Mouse (Mus musculus) liver, embryonic 14.5 days (tissue): ENCODE data around the gene Rcan1. TPM values are rescaled to one million over a fixed set of nuclear protein-coding genes. Genes with fewer than 3 reads are reported as not detected.
A peak's percentile ranks its signal among the peaks of the same experiment; 100 is the strongest.

Source experiments
- ATAC-seq: fragments of 200-750 bp; cut with Nextera tagmentation; 2 replicates; pipeline ENCODE4 v1.8.0; 2017; ENCODE audit warnings: moderate number of reproducible peaks, mild to moderate bottlenecking, moderate library complexity; ENCODE audit not compliant: insufficient read depth
- DNase-seq, 3 experiments: peaks; one replicate each; pipeline ENCODE4 v3.0.0-alpha.2; 2012 to 2013; ENCODE audit warnings: low read depth in 3 of 3, low spot score in 3 of 3
- H3K27ac ChIP-seq: fragments of 300-500 bp; sonication (generic); 2 replicates; pipeline ENCODE4 v1.5.1; 2014; ENCODE audit warnings: moderate library complexity, mild to moderate bottlenecking, control low read depth, inconsistent platforms
- H3K27me3 ChIP-seq: fragments of 300-500 bp; sonication (generic); 2 replicates; pipeline ENCODE4 v1.6.1; 2014; ENCODE audit warnings: mild to moderate bottlenecking, low read length, moderate library complexity; ENCODE audit not compliant: control insufficient read depth, insufficient read depth
- H3K36me3 ChIP-seq: fragments of 300-500 bp; sonication (generic); replicated peaks from 2 replicates; pipeline ENCODE4 v1.6.1; 2014; ENCODE audit warnings: low read depth; ENCODE audit not compliant: control insufficient read depth, insufficient read depth
- H3K4me1 ChIP-seq, 2 experiments: fragments of 200-500 bp in 1 of 2; fragments of 300-500 bp in 1 of 2; sonication (generic) in 1 of 2; replicated peaks; 2 replicates each; pipeline ENCODE4 v1.6.1; 2012 to 2014; ENCODE audit warnings: antibody characterized with exemption in 1 of 2, inconsistent platforms in 1 of 2, low read length in 1 of 2; ENCODE audit not compliant: control insufficient read depth in 2 of 2, insufficient read depth in 2 of 2
- H3K4me2 ChIP-seq: fragments of 300-500 bp; sonication (generic); 2 replicates; pipeline ENCODE4 v1.6.1; 2014; ENCODE audit warnings: low read depth, mild to moderate bottlenecking, control low read depth, moderate library complexity
- H3K4me3 ChIP-seq, 2 experiments: fragments of 200-500 bp in 1 of 2; fragments of 300-500 bp in 1 of 2; sonication (generic) in 1 of 2; 2 replicates each; pipeline ENCODE4 v1.5.1; 2012 to 2014; ENCODE audit warnings: low read depth in 2 of 2, low read length in 2 of 2, mild to moderate bottlenecking in 2 of 2, control low read depth in 1 of 2, inconsistent platforms in 1 of 2, moderate library complexity in 1 of 2; ENCODE audit not compliant: insufficient read depth in 1 of 2
- H3K9ac ChIP-seq: fragments of 300-500 bp; sonication (generic); replicated peaks from 2 replicates; pipeline ENCODE4 v1.6.1; 2014; ENCODE audit warnings: mild to moderate bottlenecking, control low read depth, moderate library complexity
- H3K9me3 ChIP-seq: fragments of 300-500 bp; sonication (generic); 2 replicates; pipeline ENCODE4 v1.6.1; 2016; ENCODE audit warnings: low read length, mixed read lengths; ENCODE audit not compliant: control insufficient read depth
- CTCF ChIP-seq: IDR thresholded peaks from 2 replicates; pipeline ENCODE4 v1.5.1; 2016; ENCODE audit warnings: antibody characterized with exemption, low read depth, control low read depth
- EP300 ChIP-seq: IDR thresholded peaks from 2 replicates; pipeline ENCODE4 v1.6.1; 2016; ENCODE audit warnings: antibody characterized with exemption, low read depth
- WGBS: fragments of 180-500 bp; shearing (Covaris S2); extraction: QIAGEN DNeasy Blood & Tissue Kit; methylation state at CpG from one replicate; pipeline ENCODE4 v1.1.7; 2014; ENCODE audit not compliant: insufficient replicate concordance; 5-methylcytosine and 5-hydroxymethylcytosine counted together
- polyA plus RNA-seq, 2 experiments: library from polyadenylated mRNA; depleted of rRNA in 1 of 2; stranded (reverse) in 1 of 2; unstranded in 1 of 2; fragments of >200 nt; fragmentation: Nextera tagmentation in 1 of 2; extraction: Ambion mirVana in 1 of 2; gene quantifications; 2 replicates each; pipeline versions ENCODE4 v1.2.1 to v1.2.3; 2012 to 2014

Gene Rcan1
- polyA plus RNA-seq, 2 experiments, result 6.2 to 8.7 TPM

GRCm38 (mm10) chr16:92472898-92473297 is 2.2 kb upstream of the Rcan1 start:
- Histone ChIP-seq H3K9me3 (no peaks in the 10 kb centered on the region), H3K36me3 (no peaks in the 10 kb centered on the region), H3K9ac (no peak overlapping the region), H3K27ac (no peak overlapping the region), H3K4me3 (no peak overlapping the region), H3K4me1 (peaks cover 0 to 4% of the 10 kb centered on the region in 2 experiments; a peak in 2 of 4 replicates), H3K4me2 (no peak overlapping the region), H3K27me3 (no peaks in the 10 kb centered on the region)
- ATAC-seq (no peak), DNase-seq (no peak)
- TF ChIP-seq CTCF (no peak), EP300 (no peak)
- 65% methylated on average over 3 of the region's 3 CpGs for WGBS

GRCm38 (mm10) chr16:92468459-92468858 is 2.2 kb downstream of the Rcan1 start:
- H3K27me3 ChIP-seq, result no peaks in the 10 kb centered on the region
- H3K4me3 ChIP-seq, result no peak overlapping the region
- no peak overlapping the region for H3K9ac ChIP-seq
- WGBS, result 73% methylated on average over 14 of the region's 14 CpGs
- no peak overlapping the region for H3K4me2 ChIP-seq
- peaks cover 15 to 16% of the 10 kb centered on the region in 2 experiments for H3K4me1 ChIP-seq
- TF ChIP-seq CTCF, result no peak
- no peak for TF ChIP-seq EP300
- ATAC-seq (no peak), DNase-seq (no peak)
- H3K36me3 ChIP-seq, result no peaks in the 10 kb centered on the region
- H3K9me3 ChIP-seq, result no peaks in the 10 kb centered on the region
- H3K27ac ChIP-seq, result no peak overlapping the region

- Histone ChIP-seq H3K9me3 (no peaks in the 10 kb centered on the region), H3K27me3 (no peaks in the 10 kb centered on the region), H3K4me2 (no peak overlapping the region), H3K36me3 (no peaks in the 10 kb centered on the region), H3K4me1 (peaks cover 15 to 16% of the 10 kb centered on the region in 2 experiments), H3K4me3 (no peak overlapping the region), H3K27ac (no peak overlapping the region), H3K9ac (no peak overlapping the region)
- DNase-seq (no peak), ATAC-seq (no peak)
- 68% methylated on average over 5 of the region's 5 CpGs for WGBS
- TF ChIP-seq EP300, result no peak
- TF ChIP-seq CTCF, result no peak
These were observed 3.6 kb downstream of the Rcan1 start for GRCm38 (mm10) chr16:92467041-92467440.

GRCm38 (mm10) chr16:92465642-92466526 is 4.8 kb downstream of the Rcan1 start:
- H3K27me3 ChIP-seq, result no peaks in the 10 kb centered on the region
- ATAC-seq (peak; percentile 99), DNase-seq (peak; percentile 97 to 98 (median 97))
- no peak for TF ChIP-seq EP300
- peak; percentile 34 for TF ChIP-seq CTCF
- H3K9ac ChIP-seq, result peak overlapping the region; percentile 86
- H3K4me3 ChIP-seq, result peak overlapping the region; percentile 76 to 87
- H3K4me1 ChIP-seq, result peaks cover 15 to 16% of the 10 kb centered on the region in 2 experiments
- 2% methylated on average over 59 of the region's 94 CpGs for WGBS
- H3K4me2 ChIP-seq, result peak overlapping the region; percentile 98
- no peaks in the 10 kb centered on the region for H3K9me3 ChIP-seq
- peak overlapping the region; percentile 59 for H3K27ac ChIP-seq
- no peaks in the 10 kb centered on the region for H3K36me3 ChIP-seq

GRCm38 (mm10) chr16:92465226-92465625 is 5.4 kb downstream of the Rcan1 start:
- ATAC-seq (no peak), DNase-seq (no peak)
- peak overlapping the region; percentile 86 for H3K9ac ChIP-seq
- peak overlapping the region; percentile 98 for H3K4me2 ChIP-seq
- peaks cover 15 to 16% of the 10 kb centered on the region in 2 experiments for H3K4me1 ChIP-seq
- H3K27me3 ChIP-seq, result no peaks in the 10 kb centered on the region
- no peak for TF ChIP-seq CTCF
- peak overlapping the region; percentile 68 for H3K27ac ChIP-seq
- H3K9me3 ChIP-seq, result no peaks in the 10 kb centered on the region
- WGBS, result 11% methylated on average over 10 of the region's 10 CpGs
- no peaks in the 10 kb centered on the region for H3K36me3 ChIP-seq
- H3K4me3 ChIP-seq, result peak overlapping the region; percentile 76 to 87
